Mouse (Mus musculus) embryonic facial prominence, embryonic 14.5 days (tissue): Measurements from ENCODE around the gene Kansl3. TPM values are rescaled to one million over a fixed set of nuclear protein-coding genes. Genes with fewer than 3 reads are reported as not detected.

Experiments used
- ATAC-seq: fragments of 200-750 bp; cut with Nextera tagmentation; 2 replicates; pipeline ENCODE4 v1.8.0; 2017; ENCODE audit warnings: low read depth, moderate number of reproducible peaks, moderate TSS enrichment
- DNase-seq: peaks from one replicate; pipeline ENCODE4 v3.0.0-alpha.2; 2015; ENCODE audit warnings: low spot score
- H3K27ac ChIP-seq: fragments of 300-500 bp; sonication (generic); replicated peaks from 2 replicates; pipeline ENCODE4 v1.5.1; 2014; ENCODE audit warnings: low read depth, mild to moderate bottlenecking, low read length, moderate library complexity
- H3K27me3 ChIP-seq: fragments of 300-500 bp; sonication (generic); replicated peaks from 2 replicates; pipeline ENCODE4 v1.6.1; 2014; ENCODE audit warnings: low read length; ENCODE audit not compliant: control insufficient read depth, insufficient read depth
- H3K36me3 ChIP-seq: fragments of 300-500 bp; sonication (generic); 2 replicates; pipeline ENCODE4 v1.6.1; 2014; ENCODE audit warnings: low read length, mixed read lengths; ENCODE audit not compliant: control insufficient read depth, insufficient read depth
- H3K4me1 ChIP-seq: fragments of 300-500 bp; sonication (generic); 2 replicates; pipeline ENCODE4 v1.6.1; 2014; ENCODE audit warnings: antibody characterized with exemption, low read length; ENCODE audit not compliant: control insufficient read depth, insufficient read depth
- H3K4me2 ChIP-seq: fragments of 300-500 bp; sonication (generic); 2 replicates; pipeline ENCODE4 v1.6.1; 2014; ENCODE audit warnings: low read depth, mild to moderate bottlenecking, low read length, moderate library complexity, mixed read lengths
- H3K4me3 ChIP-seq: fragments of 300-500 bp; sonication (generic); 2 replicates; pipeline ENCODE4 v1.5.1; 2014; ENCODE audit warnings: low read depth, mild to moderate bottlenecking, low read length
- H3K9ac ChIP-seq: fragments of 300-500 bp; sonication (generic); 2 replicates; pipeline ENCODE4 v1.6.1; 2014; ENCODE audit warnings: low read depth, mild to moderate bottlenecking, low read length, moderate library complexity, mixed read lengths
- H3K9me3 ChIP-seq: fragments of 300-500 bp; sonication (generic); 2 replicates; pipeline ENCODE4 v1.6.1; 2016; ENCODE audit warnings: low read length; ENCODE audit not compliant: control insufficient read depth
- WGBS: fragments of 180-500 bp; shearing (Covaris S2); extraction: QIAGEN DNeasy Blood & Tissue Kit; methylation state at CpG from one replicate; pipeline ENCODE4 v1.1.7; 2014; 5-methylcytosine and 5-hydroxymethylcytosine counted together
- polyA plus RNA-seq: library from polyadenylated mRNA; unstranded; fragments of >200 nt; fragmentation: Nextera tagmentation; extraction: Ambion mirVana; gene quantifications from 2 replicates; pipeline ENCODE4 v1.2.1, GENCODE M21; 2014

The Kansl3 gene
- polyA plus RNA-seq, 1 experiment from 2014 or later: 35.1 TPM

DNA sequence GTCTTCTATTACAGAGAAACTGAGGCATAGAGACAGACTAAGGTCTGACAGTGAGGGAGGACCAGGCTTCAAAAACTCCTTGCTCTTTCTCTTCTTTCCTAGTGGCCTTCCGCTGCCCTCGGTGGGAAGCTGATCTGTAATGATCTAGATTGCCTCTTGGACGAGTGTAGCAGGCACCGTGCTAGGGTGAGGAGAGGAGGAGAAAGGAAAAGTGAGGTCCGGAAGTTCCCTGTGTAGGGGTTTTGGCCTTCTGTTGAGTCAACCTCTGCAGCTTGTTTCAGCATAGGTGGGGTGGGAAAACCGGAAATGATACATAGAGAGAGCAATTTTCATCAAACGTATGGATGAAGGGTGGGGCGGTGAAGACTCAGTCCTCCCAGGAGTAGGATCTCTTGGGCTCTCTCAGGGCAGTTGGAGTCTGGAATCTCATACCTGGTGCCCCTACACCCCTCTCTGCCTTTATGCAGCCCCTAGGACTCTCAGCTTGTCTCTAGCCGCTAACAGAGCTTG lies 60.0 kb downstream of the Kansl3 start:
- Histone ChIP-seq H3K27ac (no peak overlapping the region), H3K4me2 (peak overlapping the region; percentile 90), H3K4me1 (peaks cover 17% of the 10 kb centered on the region), H3K4me3 (peak overlapping the region; percentile 62; the same call in 1 of the 2 replicates), H3K9ac (no peak overlapping the region), H3K36me3 (no peaks in the 10 kb centered on the region), H3K9me3 (no peaks in the 10 kb centered on the region), H3K27me3 (no peaks in the 10 kb centered on the region)
- no peak for DNase-seq
- ATAC-seq: 0 out of 2 replicates have a peak, but pooled peaks have one; percentile 0
- WGBS: 53% methylated on average over 9 of the region's 9 CpGs

DNA sequence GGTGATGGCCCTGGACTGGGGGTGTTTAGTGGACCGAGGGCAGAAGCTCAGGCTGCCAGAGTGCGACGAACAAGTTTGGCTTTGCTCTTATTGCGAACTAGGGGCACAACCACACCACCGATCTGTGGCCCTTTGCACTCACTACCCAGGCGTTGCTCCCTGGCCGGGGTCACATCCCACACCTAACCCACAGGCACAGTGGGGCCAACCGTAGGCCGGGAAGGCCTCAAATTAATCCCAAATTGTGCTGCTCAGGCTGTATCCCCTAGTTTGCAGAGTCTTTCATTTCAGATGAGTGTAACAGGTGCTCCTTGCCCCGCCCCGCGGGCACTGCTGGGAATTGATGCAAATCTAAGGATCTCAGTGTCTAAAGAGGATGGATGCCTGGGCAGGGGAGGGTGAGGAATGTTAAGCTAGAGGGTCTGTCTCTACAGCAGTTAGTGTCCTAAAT lies 60.5 kb downstream of the Kansl3 start:
- H3K4me2 ChIP-seq: peak overlapping the region; percentile 90
- H3K36me3 ChIP-seq: no peaks in the 10 kb centered on the region
- 6% methylated on average over 12 of the region's 12 CpGs for WGBS
- no peaks in the 10 kb centered on the region for H3K27me3 ChIP-seq
- peak overlapping the region; percentile 62 for H3K4me3 ChIP-seq
- H3K9me3 ChIP-seq: no peaks in the 10 kb centered on the region
- DNase-seq: peak; percentile 54
- ATAC-seq: no peak
- peak overlapping the region; percentile 77; the same call in 1 of the 2 replicates for H3K27ac ChIP-seq
- H3K9ac ChIP-seq: peak overlapping the region; percentile 64
- H3K4me1 ChIP-seq: peaks cover 17% of the 10 kb centered on the region

DNA sequence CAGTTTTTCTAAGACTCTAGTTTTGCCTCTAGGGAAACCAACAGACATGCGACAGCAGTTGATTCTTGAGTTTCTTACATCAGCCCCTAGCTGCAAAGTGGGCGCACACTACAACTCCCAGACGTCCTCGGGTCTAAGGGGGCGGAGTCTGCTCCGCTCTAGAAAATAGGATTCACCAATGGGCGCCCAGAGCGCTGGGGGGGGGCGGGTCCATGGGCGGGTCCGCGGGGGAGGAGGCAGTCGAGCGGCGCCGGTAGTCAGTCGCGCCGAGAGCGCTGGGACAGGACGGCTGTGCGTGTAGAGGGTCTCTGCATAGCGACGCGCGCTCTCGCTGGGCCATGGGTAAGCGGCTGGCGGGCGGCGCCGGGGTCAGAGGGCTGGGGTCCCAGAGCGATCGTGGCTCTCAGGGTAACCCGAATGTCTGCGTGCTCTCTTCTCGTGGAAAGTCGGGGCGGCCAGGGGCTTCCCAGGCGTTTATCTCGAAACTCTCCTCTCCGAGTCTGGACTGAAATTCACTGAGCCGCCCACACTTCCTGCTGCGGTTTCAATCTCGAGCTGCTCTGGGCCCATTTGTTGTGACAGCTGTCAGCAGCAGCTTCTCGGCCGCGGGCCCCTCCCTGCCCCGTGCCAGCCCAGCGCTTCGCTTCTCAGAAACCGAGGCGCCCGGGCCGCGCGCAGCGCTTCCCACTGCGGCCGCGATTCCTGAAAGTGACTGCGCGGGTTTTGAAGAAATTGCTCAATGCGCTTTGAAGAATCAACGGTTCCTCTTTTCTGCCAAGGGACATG lies 61.3 kb downstream of the Kansl3 start, which contains the start of gene Arid5a:
Gene Arid5a (plus strand): TSS at position 239 of the 786 bp plus-strand sequence.
- DNase-seq: peak; percentile 97
- H3K27me3 ChIP-seq: no peaks in the 10 kb centered on the region
- peak; percentile 87 for ATAC-seq
- peak within 1 kb of the TSS; percentile 62 for H3K4me3 ChIP-seq
- 2% methylated on average over 36 of the region's 65 CpGs for WGBS
- no peaks in the 10 kb centered on the region for H3K36me3 ChIP-seq
- H3K9ac ChIP-seq: peak within 1 kb of the TSS; percentile 64
- H3K4me1 ChIP-seq: peaks cover 23% of the 10 kb centered on the region
- H3K4me2 ChIP-seq: peak within 1 kb of the TSS; percentile 90
- H3K9me3 ChIP-seq: no peaks in the 10 kb centered on the region
- H3K27ac ChIP-seq: peak within 1 kb of the TSS; percentile 77

DNA sequence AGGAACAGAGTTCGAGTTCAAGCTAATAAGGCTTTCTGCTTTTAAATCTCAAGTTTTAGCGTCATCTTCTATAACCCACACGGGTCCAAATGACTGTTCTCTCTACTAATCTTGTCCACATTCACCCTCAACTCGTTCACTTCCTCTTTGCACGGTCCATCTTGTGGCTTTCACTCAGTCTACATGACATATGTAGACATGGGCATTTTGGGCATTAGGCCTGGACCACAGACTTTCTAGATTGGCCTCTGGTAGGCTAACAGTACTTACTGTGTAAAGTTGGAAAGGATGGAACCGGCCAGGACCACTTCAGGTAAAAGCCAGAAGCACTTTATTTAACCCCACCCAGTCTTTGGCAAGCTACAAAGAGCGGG lies 61.9 kb downstream of the Kansl3 start:
- Histone ChIP-seq H3K4me1 (peaks cover 23% of the 10 kb centered on the region), H3K27me3 (peaks cover 3% of the 10 kb centered on the region; the same call in 1 of the 2 replicates), H3K9ac (no peak overlapping the region), H3K4me2 (peak overlapping the region; percentile 90; the same call in 1 of the 2 replicates), H3K27ac (no peak overlapping the region), H3K9me3 (no peaks in the 10 kb centered on the region), H3K4me3 (no peak overlapping the region), H3K36me3 (no peaks in the 10 kb centered on the region)
- 68% methylated on average over 7 of the region's 7 CpGs for WGBS
- ATAC-seq: no peak
- DNase-seq: no peak

DNA sequence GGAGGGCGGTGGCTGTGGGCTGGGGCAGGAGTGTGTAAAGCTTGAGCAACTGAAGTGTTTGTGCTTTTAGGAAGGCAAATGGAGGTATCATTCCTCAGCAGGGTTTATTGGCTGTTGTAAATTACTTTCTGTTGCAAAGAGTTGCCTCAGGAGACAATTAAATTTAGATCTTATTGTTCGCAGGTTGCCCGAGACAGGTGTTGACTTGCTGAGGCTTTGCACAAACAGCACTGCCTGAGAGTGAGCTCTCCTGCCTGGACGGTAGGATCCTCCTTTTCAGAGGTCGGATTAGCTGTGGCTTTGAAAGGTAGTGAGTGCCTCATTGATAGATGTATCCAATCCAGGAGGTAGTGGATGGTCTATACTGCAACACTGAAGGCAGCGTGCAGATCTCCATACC lies 62.9 kb downstream of the Kansl3 start:
- H3K9me3 ChIP-seq: no peaks in the 10 kb centered on the region
- ATAC-seq (no peak), DNase-seq (no peak)
- no peaks in the 10 kb centered on the region for H3K36me3 ChIP-seq
- no peak overlapping the region for H3K4me3 ChIP-seq
- WGBS: 66% methylated on average over 6 of the region's 6 CpGs
- no peak overlapping the region for H3K4me2 ChIP-seq
- H3K4me1 ChIP-seq: peaks cover 23% of the 10 kb centered on the region
- no peak overlapping the region for H3K9ac ChIP-seq
- peaks cover 8% of the 10 kb centered on the region; the same call in 1 of the 2 replicates for H3K27me3 ChIP-seq
- no peak overlapping the region for H3K27ac ChIP-seq

DNA sequence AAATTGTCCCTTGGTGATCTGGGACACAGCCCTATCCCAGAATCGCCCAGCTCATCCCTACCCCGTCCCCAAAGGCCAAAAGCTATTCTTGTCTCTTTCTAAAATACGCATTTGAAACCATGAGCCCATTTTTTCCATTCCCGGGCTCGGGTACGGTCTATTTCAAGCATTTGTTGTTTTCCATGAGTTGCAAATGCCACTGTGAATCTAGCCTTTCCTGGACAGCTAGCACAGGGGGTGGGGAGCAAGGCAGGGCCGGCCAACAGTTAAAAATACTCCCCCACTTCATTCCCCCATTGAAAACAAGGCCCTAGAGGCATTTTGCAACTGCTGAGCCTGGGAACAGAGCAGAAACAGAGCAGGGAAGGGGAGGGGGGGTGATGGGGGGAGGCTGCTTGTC lies 64.2 kb downstream of the Kansl3 start:
- Histone ChIP-seq H3K4me3 (no peak overlapping the region), H3K4me1 (peaks cover 23% of the 10 kb centered on the region), H3K9ac (no peak overlapping the region), H3K27ac (no peak overlapping the region), H3K27me3 (peaks cover 20% of the 10 kb centered on the region; the same call in 1 of the 2 replicates), H3K9me3 (no peaks in the 10 kb centered on the region), H3K4me2 (no peak overlapping the region), H3K36me3 (no peaks in the 10 kb centered on the region)
- no peak for ATAC-seq
- peak; percentile 38 for DNase-seq
- WGBS: 43% methylated on average over 7 of the region's 7 CpGs

DNA sequence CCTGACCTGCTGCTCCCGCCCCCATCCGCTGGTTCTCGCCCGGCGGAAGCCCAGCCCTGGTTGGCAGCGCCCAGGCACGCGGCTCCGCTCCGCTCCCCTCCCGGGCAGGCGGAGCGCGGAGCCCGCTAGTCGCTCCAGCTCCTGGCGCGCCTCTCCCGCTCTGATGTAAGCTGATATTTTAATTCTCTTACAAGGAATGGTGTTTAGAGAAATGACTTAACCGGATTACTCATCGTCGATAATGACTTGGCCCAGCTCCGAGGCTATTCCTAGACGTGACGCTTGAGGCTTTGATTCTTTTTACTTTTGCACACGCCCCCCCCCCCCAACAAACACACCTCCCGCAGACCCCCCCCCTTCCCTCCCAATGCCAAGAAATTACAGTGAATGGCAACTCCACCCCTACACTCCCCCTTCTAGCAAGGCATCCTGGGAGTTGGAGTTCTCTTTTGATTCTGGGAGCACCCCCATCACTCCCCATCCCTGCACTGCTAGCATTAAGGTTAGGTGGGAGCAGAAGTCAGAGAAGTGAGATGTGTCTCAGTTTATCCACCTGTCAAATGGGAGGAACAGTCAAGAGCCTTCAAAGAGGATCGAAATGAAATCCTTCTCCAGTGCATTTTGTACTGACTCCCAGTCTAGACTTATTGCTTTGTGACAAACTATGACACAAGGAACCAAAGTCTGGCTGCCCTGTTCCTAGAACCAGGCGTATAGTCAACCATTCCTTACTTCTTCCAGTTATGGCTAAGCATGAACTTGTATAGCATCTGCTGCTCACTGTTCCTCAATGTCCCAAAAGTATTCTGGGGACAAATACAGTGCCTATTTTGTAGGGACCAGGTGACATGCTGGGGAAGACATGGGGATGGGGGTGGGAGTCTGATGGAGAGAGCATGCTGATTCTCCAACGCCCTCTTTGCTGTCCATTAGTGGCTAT lies 65.3 kb downstream of the Kansl3 start:
- peaks cover 29% of the 10 kb centered on the region; the same call in 1 of the 2 replicates for H3K27me3 ChIP-seq
- peak overlapping the region; percentile 51 for H3K9ac ChIP-seq
- WGBS: 11% methylated on average over 26 of the region's 30 CpGs

DNA sequence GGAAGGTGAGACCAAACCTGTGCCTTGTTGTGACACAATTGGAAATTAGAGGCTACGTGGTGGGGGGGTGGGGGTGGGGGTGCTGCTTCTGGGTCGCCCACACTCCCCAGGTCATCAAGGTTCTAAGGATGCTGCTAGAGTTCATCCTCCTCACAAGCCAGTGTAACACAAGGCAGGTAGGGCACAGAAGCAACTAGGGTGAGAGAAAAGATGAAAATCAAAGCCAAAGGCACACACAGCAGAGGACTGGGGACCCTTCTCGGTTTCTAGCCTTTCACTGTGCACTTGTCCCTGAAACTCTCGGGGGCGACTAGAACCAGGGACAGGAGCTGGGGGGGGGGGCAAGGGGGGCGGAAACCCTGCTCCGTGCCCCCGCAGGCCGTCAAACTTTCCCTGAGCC lies 66.0 kb downstream of the Kansl3 start:
- H3K4me1 ChIP-seq: peaks cover 6% of the 10 kb centered on the region
- peak overlapping the region; percentile 51 for H3K9ac ChIP-seq
- no peaks in the 10 kb centered on the region for H3K36me3 ChIP-seq
- ATAC-seq: no peak
- peak overlapping the region; percentile 36 for H3K4me3 ChIP-seq
- no peaks in the 10 kb centered on the region for H3K9me3 ChIP-seq
- peak overlapping the region; percentile 71 for H3K4me2 ChIP-seq
- 0 out of 2 replicates have a peak overlapping the region, but pooled peaks have one; percentile 40 for H3K27ac ChIP-seq
- no peak for DNase-seq
- WGBS: 37% methylated on average over 3 of the region's 9 CpGs
- peaks cover 34% of the 10 kb centered on the region for H3K27me3 ChIP-seq

More for the DNA sequence above, 65.3 kb downstream of the Kansl3 start:
- Histone ChIP-seq H3K4me2 (peak overlapping the region; percentile 71), H3K9me3 (no peaks in the 10 kb centered on the region), H3K36me3 (no peaks in the 10 kb centered on the region), H3K4me1 (peaks cover 13% of the 10 kb centered on the region), H3K4me3 (peak overlapping the region; percentile 36), H3K27ac (0 out of 2 replicates have a peak overlapping the region, but pooled peaks have one; percentile 40)
- DNase-seq (peak; percentile 95), ATAC-seq (peak; percentile 68)
